Mouse (Mus musculus) heart, postnatal 14 days (tissue): ENCODE results near the gene Wnt3. TPM values are rescaled to one million over a fixed set of nuclear protein-coding genes. Genes with fewer than 3 reads are reported as not detected.
A peak's percentile ranks its signal among the peaks of the same experiment; 100 is the strongest.
"Not testable (repeated sequence)": the region's sequence is repeated elsewhere in the genome, so short reads cannot be mapped to it uniquely, and the experiment has no call there.

Experiments
- DNase-seq, 2 experiments: peaks; one replicate each; pipeline ENCODE4 v3.0.0; 2021 to 2022
- intact Hi-C: fragments of 180-260 bp; cut with DNase I; formaldehyde crosslinking; loops from one replicate; pipeline ENCODE4 v1.15.1; 2025
- long read RNA-seq, 2 experiments: library from polyadenylated mRNA; stranded (forward); transcript quantifications; one replicate each; pipeline ENCODE4 v2.0.0; 2021
- total RNA-seq, 2 experiments: library from RNA; stranded (reverse); gene quantifications; 2 replicates each; pipeline ENCODE4 v1.2.3; 2021

Gene Wnt3
- total RNA-seq = not detected
- long read RNA-seq, experiment 1 = 0 reads
- long read RNA-seq, experiment 2 = 0 reads

GRCm38 (mm10) chr11:103773387-103774227 lies at the start of gene Wnt3:
TSS of gene Wnt3 (plus strand) at chr11:103774150.
- intact Hi-C loops = no loop called here
- DNase-seq = no peak

GRCm38 (mm10) chr11:103724331-103724771 lies 49.6 kb upstream of the Wnt3 start:
- DNase-seq = no peak
- intact Hi-C loops = no loop called here

DNA sequence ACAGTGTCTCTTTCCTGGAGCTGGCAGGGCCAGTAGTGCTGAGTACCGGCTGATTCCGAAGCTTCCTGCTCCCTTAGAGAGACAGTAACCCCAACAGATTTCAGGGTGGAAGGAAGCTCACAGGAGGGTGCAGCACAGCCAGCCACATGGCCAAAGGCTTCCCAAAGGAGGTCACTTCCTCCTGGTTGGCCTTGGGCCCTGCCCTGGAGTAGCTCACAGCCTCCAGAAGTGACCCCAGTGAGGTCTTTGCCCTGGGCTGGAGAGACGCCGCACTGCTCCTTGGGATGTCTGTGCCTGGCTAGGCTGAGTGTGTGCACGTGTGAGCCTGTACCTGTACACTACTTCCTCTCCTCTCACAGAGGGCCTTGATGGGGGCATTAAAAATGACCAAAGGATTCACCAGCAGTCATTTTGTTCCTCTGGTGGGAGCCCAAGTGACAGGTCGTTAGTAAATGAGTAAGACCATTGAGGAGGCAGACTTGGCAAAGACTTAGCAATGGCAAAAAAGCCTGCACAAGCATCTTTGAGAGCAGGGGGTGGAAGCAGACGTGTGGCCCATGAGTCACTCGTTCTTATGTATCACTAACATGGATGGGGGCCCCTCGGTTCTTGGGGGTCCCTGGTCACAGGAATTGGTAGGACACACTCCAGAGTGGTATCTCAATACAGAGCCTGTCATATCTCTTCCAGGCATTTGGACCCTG lies 44.5 kb upstream of the Wnt3 start:
- DNase-seq = no peak
- intact Hi-C loops = no loop called here

GRCm38 (mm10) chr11:103731594-103731993 lies 42.4 kb upstream of the Wnt3 start:
- intact Hi-C loops = no loop called here
- no peak for DNase-seq

GRCm38 (mm10) chr11:103732306-103732705 lies 41.6 kb upstream of the Wnt3 start:
- intact Hi-C loops = no loop called here
- DNase-seq = no peak

- DNase-seq = no peak
- intact Hi-C loops = no loop called here
Measured at GRCm38 (mm10) chr11:103733069-103733468, 40.9 kb upstream of the Wnt3 start.

DNA sequence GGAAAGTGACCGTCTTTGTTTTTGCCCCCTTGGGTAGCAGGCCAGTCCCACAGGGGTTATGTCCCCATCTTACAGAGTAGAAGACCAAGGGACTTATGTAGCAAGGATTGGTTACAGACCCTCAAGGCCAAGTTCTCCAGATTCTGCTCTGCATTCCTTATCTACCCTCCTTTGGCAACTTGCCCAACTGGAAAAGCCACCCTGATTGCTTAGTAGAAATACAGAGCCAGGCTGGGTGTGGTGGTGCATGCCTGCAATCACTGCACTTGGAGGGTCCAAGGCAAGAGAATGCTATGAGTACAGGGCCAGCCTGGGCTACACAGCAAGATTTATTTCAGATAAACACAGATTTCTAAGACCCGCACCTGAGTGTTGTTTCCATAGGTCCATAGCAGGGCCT lies 40.0 kb upstream of the Wnt3 start:
- intact Hi-C loops = no loop called here
- DNase-seq = no peak

DNA sequence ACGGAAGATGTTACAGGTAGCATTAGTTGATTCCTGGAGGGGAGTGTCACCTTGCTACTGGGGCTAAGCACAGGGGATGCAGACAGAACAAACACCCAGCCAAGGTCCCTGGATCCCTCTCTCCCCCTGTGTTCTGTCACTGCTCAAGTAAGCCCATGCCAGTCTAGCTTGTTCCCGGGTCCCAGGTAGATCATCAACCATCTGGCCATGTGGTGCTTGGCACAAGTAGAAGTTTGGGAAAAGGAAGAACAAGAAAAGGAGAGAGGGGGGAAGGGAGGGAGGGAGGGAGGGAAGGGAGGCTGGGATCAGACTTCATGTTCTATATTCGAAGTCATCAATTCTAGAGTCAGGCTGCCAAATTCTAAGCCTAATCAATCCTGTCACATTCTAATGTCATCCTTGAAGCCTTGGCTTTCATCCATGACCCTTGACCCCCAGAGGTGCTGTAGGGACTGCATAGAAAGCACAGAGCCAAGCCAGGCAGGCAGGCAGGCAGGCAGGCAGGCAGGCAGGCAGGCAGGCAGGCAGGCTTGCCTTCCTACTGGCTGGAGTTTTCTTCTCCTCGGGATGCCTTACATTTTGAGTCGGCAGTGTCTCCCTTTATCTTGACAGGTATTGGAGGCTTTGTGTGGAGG lies 39.4 kb upstream of the Wnt3 start:
- DNase-seq = no peak
- intact Hi-C loops = no loop called here

GRCm38 (mm10) chr11:103735046-103735781 lies 38.7 kb upstream of the Wnt3 start:
- intact Hi-C loops = no loop called here
- no peak for DNase-seq

DNA sequence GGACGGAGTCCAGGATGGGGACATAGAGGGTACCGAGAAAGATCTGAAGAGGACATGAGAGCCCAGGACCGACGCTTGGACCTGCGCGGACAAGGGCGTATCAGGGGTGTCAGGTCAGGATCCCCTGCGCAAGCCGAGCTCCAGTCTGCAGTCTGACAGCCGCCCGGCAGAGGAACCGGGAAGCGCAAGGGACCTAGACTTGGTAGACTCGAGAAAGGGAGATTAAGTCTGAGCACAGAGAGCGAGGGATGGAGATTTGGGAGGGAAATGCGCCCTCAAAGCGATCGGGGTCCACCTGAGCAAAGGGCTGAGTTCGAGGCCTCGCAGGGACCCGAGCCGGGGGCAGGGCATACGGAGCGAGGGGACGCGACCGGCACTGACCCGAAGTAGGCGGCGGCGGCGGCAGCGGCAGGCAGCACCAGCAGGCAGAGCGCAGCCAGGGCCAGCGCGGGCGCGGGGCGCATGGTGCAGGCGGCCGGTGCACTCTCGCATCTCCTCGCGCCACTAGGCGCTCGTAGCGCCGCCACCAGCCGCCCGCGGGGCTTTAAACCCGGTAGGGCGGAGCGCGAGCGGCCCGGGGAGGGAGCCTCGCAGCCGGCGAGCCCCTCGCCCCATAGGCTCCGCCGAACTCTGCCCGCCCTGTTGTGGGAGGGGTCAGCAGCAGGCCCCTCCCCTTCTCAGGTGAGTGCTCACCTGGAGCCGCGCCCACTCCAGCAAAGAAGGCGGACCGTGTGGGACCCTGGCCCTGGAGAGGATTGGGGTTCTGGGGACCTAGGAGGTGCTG lies 24.5 kb upstream of the Wnt3 start, which contains the start of gene Wnt9b:
TSS of gene Wnt9b (minus strand) at position 516 of the 784 bp plus-strand sequence.
- intact Hi-C loops = no loop called here
- peak in 1 of 2 experiments; percentile 22 for DNase-seq

DNA sequence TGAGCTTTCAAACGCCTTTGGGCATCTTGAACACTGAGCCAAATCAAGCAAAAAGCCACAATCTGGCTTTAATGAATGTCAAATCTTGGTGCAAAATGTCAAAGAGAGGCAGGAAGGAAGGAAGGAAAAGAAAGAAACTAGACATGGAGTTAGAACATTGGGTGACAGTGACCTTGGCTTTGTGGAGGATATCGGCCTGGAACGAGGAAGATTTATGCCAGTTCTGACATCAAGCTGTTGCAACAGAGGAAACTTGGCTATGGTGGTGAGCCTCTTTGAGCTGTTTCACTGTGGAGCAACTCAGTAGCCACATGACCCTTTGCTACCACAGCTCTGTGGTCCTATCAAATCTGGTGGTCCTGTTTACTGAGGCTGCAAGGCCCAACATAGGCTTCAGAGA lies 23.3 kb upstream of the Wnt3 start:
- no peak for DNase-seq
- intact Hi-C loops = no loop called here

- no peak for DNase-seq
- intact Hi-C loops = loop anchor here (1.0 to 2.0 kb wide), 2 partner anchors 83 to 119 kb away; no protein-coding TSS in a partner anchor
Measured at GRCm38 (mm10) chr11:103758054-103758453, 15.9 kb upstream of the Wnt3 start.

DNA sequence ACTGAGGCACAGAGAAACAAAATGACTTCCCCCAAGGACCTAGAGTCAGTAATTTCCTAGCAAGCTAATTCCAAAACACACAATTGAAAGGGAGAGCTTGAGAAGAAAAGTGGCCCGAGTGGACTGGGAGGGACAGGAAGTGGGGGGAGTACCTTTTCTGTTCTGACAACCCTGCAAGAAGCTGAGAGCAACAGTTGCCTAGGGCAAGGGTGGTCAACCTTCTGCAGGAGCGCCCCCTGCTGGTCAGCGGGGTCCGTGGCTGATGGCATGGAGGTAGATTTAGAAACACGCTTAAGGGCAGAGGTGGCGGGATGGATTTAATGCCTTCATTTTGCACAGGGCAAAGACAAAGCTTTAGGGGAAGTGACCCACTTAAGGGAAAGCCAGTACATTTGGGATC lies 15.2 kb upstream of the Wnt3 start:
- DNase-seq = peak; percentile 79 to 85

DNA sequence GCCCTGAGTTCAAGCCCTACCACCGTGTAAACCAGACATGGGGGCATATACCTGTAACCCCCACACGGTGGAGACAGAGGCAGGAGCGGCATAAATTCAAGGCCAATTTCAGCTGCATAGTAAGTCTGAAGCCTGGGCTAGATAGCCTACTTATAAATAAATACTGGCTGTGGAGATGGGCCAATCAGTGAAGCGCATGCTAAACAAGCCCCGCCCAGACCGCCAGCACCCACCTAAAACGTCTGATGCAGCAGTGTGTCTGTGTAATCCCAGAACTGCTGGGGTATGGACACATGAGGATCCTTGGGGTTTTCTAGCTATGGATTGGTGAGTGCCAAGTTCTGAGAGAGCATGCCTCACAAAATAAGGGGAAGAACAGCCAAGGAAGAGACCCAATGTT lies 13.8 kb upstream of the Wnt3 start:
- intact Hi-C loops = loop anchor here (10.0 kb wide), 1 partner anchor 415 kb away; no protein-coding TSS in a partner anchor
- DNase-seq = no peak

More for the DNA sequence above, 15.2 kb upstream of the Wnt3 start:
- intact Hi-C loops = loop anchor here (1.0 to 2.0 kb wide), 2 partner anchors 84 to 119 kb away; no protein-coding TSS in a partner anchor

- not testable (repeated sequence) for DNase-seq
- intact Hi-C loops = loop anchor here (10.0 kb wide), 1 partner anchor 414 kb away; no protein-coding TSS in a partner anchor
Measured at GRCm38 (mm10) chr11:103760891-103761290, 13.1 kb upstream of the Wnt3 start.

GRCm38 (mm10) chr11:103763410-103764163 lies 10.4 kb upstream of the Wnt3 start:
- intact Hi-C loops = loop anchor here (1.0 to 10.0 kb wide), 2 partner anchors 148 to 411 kb away; no protein-coding TSS in a partner anchor
- peak; percentile 30 to 61 for DNase-seq

GRCm38 (mm10) chr11:103764601-103765000 lies 9.3 kb upstream of the Wnt3 start:
- DNase-seq = no peak
- intact Hi-C loops = loop anchor here (10.0 kb wide), 1 partner anchor 410 kb away; no protein-coding TSS in a partner anchor

DNA sequence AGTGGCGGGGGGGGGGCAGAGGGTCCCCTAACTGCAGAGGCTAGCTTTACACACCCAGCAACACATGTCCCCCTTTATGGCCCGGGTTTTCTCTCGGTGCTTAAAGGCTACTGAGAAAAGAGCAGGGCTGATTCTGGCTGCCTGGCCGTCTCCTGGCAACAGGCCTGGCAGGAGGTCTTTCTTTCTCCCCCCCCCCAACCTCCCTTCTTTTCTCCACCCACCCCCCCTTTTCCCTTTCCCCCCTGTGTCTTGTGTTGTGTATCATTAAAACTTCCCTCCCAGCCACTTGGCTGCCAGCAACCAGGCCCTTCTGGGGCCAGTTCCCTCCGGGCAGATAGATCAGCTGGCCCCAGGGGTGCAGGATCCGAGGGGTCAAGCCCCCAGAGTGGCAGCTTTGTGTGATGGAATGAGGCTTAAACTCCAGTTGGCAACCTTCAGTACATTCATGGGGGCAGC lies 8.4 kb upstream of the Wnt3 start:
- intact Hi-C loops = loop anchor here (10.0 kb wide), 1 partner anchor 409 kb away; no protein-coding TSS in a partner anchor

More for the DNA sequence above, 8.4 kb upstream of the Wnt3 start:
- no peak for DNase-seq
